Mouse (Mus musculus) brain, embryonic 14.5 days (tissue): Measurements from ENCODE around the gene Gm8180.
"Not testable (repeated sequence)": the region's sequence is repeated elsewhere in the genome, so short reads cannot be mapped to it uniquely, and the experiment has no call there.

Experiments
- CTCF ChIP-seq: fragments of 200-500 bp; IDR thresholded peaks from 2 replicates; pipeline ENCODE4 v1.5.1; 2012; ENCODE audit warnings: inconsistent platforms, mild to moderate bottlenecking, moderate library complexity, borderline replicate concordance; ENCODE audit not compliant: insufficient read depth, insufficient read length; ENCODE audit errors: extremely low read depth
- POLR2A ChIP-seq: fragments of 200-500 bp; IDR thresholded peaks from 2 replicates; pipeline ENCODE4 v1.6.1; 2012; ENCODE audit warnings: mild to moderate bottlenecking, inconsistent platforms, borderline replicate concordance; ENCODE audit not compliant: poor library complexity, insufficient read depth, insufficient read length, severe bottlenecking; ENCODE audit errors: extremely low read depth

DNA sequence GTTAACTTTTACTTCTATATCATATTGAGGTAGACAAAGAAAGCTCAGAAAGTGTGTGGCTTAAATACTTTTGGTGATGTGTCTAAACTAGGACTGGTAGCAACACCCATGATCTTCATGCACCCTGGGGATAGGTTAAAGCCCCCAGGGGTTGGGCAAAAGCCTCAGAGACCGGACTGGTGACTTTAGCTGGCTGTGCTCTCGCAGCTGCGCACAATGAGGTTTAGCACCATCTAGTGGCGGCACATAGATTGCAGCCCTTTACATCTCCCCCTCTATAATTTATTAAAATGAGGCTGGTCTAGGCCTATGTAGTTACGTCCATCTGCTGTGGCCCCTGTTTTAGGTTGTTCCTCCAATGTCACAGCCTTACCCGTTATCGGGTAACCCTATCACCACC is 19.9 kb upstream of the Gm8180 start:
- TF ChIP-seq POLR2A, CTCF: not testable (repeated sequence)
